Mouse (Mus musculus): ENCODE results near the gene Cyp4b1.
"Not testable (repeated sequence)": the region's sequence is repeated elsewhere in the genome, so short reads cannot be mapped to it uniquely, and the experiment has no call there.

The Cyp4b1 gene

DNA sequence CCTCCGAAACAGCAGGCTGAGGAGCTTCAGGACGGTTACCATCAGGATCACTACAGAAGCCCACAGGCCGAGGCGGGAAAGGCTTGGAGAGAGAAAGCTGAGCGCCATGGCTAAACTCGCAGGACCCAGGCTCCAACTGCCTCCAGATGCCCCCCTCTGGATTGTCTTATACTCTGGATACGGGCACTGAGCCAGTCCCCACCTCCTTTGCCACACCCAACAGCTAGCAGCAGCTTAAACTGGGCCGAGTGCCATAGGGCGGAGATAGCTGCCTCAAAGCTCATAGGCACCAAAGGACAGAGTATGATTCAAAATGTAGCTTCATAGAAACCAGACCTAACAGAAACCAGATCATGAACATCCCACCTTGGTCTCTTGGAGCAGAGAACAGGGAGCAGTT, at the start of gene Cyp4b1:
Gene Cyp4b1, minus strand, starts transcription at position 144 of the 400 bp plus-strand sequence.
- DNase-seq (ENCODE audit: low spot score), result no peak

DNA sequence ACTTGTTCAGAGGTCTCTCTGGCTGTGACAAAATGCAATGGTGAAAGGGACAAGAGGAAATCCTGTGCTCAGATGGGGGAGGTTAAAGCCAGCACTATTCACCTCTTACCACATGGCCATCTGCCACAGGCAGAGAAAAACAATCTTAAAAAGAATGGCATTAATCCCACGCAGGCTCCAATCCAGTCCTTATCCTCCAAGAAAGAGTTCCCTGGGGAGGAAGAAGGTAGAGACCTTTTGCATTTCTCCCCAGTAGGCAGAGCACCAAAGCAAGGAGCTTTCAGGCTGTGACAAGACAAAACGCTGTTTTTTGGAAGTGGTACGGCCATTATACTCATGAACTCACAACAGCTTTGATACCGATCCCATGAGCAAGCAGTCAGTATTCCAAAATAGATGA, 38.8 kb upstream of the Cyp4b1 start:
- no peak for DNase-seq (ENCODE audit: low spot score)

DNA sequence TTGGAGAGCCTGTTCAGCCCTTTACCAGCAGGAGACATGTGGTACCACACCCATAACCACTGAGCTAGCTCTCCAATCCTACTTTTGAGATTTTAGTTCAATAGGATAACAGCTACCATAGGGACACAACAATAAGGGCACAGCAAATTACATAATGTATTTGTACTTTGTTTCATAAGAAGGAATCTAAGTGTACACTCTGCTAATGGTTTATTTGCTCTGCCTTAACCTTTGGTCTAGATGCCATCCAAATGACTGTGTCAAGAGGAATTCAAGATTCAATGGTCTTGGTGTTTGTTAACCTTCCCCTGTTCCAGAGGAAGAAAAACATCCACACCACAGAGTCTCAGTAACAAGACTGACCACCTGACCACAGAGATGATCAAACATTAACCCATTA, 11.7 kb upstream of the Cyp4b1 start:
- no peak for DNase-seq (ENCODE audit: low spot score)

DNA sequence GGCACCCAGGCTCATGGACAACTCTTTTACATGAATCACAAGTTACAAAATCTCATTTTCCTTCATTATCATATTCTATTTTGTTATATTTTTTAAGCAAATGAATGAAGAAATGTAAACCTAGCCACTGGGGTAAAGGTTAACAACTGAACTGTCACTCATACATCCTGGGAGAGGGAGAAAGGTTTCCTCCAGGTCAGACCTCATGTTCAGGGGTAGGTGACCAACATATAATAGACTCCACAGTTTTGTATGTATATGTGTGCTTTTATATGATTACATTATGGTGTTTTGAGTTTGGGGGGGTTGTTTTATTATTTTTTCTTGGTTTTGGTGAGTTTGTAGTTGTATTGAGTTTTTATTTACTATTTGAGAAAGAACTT, 10.3 kb upstream of the Cyp4b1 start:
- DNase-seq (ENCODE audit: low spot score), result no peak

DNA sequence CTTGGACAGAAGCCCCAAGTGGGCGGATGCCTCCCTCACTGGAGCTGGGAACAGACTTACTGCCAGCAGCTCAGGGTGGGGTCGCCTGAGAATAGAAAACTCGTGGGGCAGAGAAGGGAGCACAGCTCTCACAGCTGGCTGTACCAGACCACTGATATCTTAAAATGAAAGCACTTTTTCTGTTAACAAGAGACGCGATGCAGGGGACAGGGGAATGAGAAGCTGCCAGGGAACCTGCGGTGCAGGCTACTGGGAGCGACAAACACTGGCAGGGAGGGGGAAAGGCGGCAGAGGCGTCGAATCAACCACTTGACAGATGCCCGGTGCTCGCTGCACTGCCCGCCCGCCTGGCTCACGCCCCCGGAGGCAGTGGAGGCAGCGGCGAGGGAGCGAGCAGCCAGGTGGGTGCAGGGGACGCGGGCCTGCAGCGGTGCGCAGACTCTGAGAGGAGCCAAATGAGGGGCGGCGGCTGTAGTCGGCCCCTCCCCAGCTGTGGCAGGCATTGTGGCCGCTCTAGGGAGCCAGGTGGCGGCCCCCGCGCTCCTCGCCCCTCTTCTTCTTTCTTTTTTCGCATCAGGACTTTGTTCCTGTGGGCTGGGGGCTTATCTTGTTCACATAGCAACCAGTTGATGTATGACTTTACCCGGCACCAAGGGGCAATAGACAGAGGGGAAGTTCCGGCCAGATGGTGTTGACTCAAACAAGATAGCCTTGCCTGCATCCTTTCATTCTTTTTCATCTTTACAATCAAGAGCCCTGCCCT, 9.8 kb upstream of the Cyp4b1 start:
- DNase-seq (ENCODE audit: low spot score), result no peak

DNA sequence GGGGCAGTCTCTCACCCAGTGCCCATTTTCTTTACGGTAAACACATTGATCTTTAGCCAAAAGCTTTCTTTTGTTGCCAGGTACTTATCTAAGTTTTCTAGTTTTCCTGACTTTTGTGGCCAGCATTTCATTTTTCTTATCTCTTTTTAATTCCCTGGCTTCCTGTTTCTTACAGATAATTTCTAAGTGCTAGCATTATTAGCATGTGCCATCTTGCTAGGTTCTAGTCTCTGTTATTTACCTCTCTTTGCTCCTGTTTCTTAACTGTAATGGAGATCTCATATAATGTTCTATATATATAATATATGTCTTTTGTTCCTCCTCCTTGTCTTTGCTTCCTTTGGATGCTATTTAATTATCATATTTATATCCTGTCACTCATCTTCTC, 9.0 kb upstream of the Cyp4b1 start:
- DNase-seq (ENCODE audit: low spot score), result not testable (repeated sequence)

DNA sequence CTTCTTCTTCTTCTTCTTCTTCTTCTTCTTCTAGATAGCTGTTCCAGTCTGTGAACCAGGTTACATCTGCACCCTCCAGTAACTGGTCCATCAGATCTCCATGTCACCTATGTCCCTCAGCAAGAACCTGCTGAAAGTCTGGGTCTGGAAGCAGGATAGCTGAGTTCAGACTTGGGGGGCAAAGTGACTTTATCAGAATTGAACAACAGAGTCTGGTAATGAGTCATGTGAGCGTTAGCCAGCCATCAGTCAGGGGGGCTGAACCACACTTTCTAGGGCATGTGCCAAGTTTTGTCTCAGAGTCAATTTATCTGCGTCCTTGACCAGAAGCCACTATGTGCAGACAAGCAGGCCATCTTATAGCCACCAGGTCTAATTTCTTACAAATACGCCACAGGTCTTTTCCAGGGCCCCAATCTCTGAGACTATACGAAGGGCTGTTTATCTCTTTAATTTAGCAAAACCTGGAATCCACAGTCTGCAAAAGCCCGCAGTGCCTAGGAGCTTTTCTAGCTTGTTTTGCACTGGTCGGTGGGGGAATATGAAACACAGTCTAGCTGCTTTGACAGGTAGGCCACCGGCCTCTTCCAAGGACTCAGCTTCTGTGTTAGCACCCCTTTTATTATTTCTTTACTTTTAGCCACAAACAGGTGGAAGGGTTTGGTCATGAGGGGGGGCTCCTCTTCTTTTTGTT, 8.5 kb upstream of the Cyp4b1 start:
- DNase-seq (ENCODE audit: low spot score), result not testable (repeated sequence)

DNA sequence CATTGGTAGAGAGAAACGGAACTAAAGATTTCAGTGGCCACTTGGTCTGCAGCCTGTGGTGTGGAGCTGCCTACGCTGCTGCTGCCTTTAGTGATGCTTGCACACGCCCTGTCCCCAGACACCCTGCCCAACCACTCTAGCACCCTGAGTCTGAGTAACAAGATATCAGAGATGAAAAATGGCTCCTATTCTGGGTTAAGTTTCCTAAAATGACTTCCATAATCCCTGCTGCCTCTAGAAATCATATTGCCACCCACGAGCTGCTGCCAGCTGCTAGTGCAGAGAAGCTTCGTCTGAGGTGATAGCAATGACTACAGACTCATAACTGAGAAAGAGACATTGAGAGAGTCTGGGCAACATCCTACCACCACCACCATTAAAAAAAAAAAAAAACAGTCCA, 3.3 kb upstream of the Cyp4b1 start:
- DNase-seq (ENCODE audit: low spot score), result peak; percentile 34

DNA sequence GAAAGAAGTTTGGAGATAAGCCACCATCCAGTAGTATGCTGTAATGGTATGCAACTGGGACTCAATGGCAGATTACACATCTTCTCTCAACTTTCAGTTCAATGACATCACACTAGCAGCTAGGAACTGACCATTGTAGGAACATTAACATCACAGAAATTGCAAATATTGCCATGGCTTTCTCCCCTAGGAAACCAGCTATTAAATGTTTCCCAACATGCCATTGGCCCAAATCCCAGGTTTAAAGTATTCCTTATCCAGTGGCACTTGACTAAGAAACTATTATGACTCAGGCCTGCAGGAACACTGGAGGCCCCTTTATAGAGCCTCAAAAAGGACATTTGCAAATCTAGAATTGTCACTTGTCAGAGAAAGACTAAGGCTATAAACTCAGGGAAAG, 1.8 kb upstream of the Cyp4b1 start:
- DNase-seq (ENCODE audit: low spot score), result no peak

DNA sequence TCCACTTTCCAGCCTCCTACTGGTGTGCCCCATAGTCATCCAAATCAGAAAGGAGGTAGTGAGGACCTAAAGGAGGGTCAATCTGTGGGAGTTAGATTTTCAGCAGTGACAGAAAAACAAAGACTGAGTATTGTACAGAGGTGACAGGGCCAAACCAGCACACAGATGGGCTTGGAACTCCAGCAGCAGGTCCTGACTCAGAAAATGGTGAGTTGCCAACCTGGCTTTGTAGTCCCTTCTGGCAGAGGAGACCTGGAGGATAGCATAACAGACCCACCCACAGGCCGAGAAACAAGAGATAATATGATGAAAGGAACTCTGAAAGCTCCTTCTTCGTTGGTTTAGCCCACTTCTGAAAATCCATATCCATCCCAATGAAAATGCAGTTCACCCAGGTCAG, 1.2 kb upstream of the Cyp4b1 start:
- no peak for DNase-seq (ENCODE audit: low spot score)

DNA sequence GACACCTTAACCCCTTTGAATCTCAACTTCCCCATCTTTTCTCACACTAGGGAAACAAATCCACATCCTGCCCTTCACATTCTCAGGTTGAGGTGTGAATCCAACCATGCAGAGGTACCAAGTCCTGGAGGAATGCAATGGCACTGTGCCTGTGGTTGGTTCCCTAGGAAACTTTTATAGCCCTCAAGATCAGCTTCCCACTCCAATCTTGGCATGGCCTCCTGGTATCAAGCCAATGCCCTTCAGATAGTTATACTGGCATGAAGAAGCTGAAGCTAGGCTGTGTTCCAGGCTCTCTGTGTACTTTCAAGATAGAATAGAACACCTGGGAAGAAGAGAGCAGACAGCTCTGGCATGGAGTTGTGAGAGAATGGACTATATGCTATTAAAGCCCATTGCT, 2.2 kb downstream of the Cyp4b1 start:
- no peak for DNase-seq (ENCODE audit: low spot score)

DNA sequence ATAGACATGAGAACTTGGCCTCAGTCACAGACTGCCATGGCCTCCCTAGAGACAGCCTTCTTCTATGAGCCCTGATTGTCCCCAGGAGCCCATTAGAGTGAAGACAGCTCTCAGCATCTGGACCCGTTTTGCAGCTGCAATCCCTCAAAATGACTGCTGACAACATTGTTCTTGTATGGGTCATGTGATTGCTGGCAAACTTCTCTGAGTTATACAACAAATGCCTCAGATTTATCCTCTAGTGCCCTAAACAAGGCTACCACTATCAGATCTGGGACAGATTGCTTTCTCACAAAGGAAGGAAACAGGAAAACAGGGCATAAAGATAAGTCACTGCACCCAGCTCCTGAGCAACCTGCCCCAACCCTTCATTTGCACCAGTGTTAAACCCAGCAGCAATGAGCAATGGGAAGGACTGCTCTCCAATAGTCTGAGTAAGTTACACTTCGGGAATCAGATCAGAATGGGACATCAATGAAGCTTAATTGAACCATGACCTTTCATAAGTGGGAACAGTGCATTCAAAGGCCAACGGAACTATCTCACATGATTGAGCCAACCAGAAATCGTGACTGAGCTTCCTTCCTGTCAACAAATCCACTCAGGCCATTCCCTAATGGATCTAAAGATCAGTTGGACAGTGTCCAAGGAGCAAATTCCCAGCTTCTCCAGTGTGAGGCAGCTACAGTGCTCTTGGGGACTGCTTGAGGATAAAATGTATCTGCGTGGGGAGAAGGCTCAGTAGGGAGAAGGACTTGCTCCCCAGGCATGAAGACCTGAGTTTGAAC, 4.4 kb downstream of the Cyp4b1 start:
- DNase-seq (ENCODE audit: low spot score), result no peak

DNA sequence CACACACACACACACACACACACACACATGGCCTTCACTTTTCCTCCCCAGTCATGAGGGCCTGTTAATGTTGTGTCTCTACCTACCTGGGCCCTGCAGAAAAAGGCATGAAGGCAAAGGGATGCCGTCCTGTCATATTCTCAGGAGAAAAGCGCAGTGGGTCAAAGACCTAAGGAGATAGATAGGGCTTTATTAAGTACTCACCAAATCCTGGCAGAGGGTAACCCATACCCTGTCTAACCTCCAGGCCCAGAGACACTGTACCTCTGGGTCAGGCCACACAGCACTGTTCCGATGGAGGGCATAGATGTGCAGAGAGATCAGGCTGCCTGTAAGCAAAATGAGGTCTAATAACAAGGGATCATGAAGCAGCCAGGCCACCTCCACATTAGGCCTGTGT, 22.0 kb downstream of the Cyp4b1 start:
- not testable (repeated sequence) for DNase-seq (ENCODE audit: low spot score)

DNA sequence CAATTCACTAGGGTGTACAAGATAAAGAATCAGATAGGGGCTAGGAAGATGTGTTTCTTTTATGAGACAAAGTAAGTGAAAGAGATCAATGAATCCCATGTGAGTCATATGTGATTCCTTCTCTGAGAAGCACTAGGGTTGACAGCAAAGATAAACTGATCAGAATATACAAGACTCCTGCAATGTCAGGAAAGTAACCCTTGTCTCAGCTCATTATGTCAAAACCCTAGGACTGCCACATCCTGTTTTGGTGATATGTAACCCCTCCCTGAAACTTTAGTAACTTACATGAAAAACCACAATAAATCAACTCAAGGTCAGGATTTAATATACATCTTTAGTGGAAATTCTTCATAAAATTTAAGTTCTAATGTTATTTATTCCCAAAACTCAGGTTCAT, 33.5 kb downstream of the Cyp4b1 start:
- no peak for DNase-seq (ENCODE audit: low spot score)

DNA sequence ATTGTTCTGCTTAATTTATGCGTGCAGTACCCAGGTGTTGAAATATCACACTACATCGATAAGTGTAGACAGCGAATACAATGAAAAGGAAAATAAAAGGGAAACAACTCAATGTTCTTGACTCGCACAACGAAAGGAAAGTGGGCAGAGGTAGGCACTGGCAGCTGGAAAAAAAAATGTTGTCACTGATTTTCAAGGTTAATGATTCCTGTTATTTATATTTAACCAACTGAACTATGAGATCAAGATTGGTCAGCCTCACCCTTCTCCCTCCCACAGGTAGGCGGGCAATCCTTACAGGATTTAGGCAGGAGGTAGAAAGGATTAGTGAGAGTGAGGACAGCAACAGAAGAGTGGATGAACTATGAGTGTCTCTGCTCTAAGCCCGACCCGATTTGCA, 46.9 kb downstream of the Cyp4b1 start, which contains the start of gene Cyp4a32:
Gene Cyp4a32, plus strand, starts transcription at position 359 of the 400 bp plus-strand sequence.
- not testable (repeated sequence) for DNase-seq (ENCODE audit: low spot score)

DNA sequence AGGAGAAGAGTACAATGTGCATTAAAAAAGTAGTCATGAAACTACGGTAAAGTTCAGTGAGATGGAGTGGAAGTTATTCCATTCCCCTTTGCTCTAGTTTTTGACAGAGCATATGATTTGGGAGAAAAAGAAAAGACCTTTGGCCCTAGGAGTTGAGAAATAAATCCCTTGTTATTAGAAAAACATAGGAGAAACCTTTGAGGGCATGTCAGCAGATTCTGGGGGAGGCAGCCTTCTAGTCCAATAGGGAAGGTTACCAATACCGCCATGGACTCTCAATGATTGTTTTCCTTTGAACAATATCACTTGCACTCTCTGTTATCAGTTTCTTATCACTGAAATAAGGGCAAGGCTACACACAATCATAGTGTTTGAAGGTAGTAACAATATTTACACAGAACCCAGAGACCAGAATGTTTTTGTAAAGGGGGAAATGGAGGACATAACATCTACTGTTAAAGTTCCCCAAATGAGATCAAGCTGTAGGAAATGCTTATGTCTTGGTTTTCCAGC, 50.6 kb downstream of the Cyp4b1 start:
- DNase-seq (ENCODE audit: low spot score), result no peak

DNA sequence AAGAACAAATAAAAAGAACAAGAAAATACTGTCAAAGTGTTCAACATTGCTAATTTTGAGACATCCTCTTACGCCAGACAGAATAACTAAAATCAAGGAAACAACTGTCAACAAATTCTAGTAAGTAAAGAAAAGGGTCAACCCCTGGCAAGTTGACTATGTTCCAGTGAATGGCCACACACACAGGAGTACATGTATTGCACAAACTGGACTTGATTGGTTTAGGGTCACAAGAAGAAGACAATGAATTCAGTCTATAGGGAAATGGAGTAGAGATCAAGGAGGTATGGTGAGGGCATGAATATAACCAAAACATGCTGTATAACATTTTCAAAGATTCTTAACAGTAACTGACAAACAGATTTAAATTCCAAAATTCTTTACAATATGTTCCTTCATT, 51.2 kb downstream of the Cyp4b1 start:
- no peak for DNase-seq (ENCODE audit: low spot score)

DNA sequence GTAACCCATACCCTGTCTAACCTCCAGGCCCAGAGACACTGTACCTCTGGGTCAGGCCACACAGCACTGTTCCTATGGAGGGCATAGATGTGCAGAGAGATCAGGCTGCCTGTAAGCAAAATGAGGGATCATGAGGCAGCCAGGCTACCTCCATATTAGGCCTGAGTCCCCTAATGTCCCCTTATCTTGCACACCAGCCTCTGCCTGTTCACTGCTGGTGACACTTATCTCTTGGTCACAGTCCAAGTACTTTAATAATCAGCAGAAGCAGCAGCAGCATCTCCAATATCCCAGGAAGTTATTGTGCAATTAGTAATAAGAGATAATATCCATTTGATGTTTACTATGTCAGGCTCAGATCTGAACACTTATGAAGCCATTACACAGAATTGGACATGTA, 64.5 kb downstream of the Cyp4b1 start:
- DNase-seq (ENCODE audit: low spot score), result no peak

DNA sequence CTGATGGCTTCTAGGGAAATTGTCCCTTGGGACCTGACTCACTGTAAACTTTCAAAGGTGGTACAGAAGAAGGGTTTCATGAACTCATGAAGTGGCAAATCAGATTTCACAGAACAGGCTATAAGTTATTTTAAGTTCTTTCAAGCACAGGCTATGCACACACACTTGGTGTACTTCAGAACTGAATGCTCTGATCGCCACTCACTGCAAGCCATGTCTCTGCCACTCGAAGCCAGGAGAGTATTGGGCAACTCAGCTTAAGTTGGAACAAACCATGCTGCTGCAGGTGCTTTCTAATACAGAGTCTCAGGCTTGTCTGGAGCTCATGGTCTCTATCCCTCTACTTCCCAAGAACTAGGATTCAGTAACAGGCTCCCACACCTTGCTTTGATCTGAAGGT, 71.7 kb downstream of the Cyp4b1 start:
- no peak for DNase-seq (ENCODE audit: low spot score)

DNA sequence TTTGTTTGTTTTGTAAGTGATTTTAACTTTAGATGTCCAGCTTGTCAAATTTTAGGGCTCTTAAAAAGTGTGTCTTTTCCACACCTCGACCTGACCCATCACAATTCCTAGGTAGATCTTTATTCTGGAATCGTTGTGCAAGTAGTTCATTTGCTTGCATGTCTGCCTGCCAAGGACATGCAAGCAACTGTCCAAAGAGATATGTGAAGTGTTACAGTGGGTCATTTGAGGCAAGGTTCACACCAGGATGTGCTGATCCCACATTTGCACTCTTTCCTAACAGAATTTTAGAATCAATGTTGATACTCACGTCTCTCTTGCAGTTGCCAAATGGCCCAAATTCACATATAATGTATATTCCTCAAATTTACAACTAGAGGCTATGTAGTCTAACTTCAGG, 72.3 kb downstream of the Cyp4b1 start:
- DNase-seq (ENCODE audit: low spot score), result no peak
